Mouse (Mus musculus) CH12.LX (cell line): ENCODE results near the gene Nkx2-3.

ENCODE experiments used
- CHD1 ChIP-seq: IDR thresholded peaks from 2 replicates; pipeline ENCODE4 v1.6.1; 2012; ENCODE audit warnings: low read depth, low read length, improper control_type of control experiment, inconsistent platforms
- CTCF ChIP-seq, 2 experiments: IDR thresholded peaks in 1 of 2; conservative IDR thresholded peaks in 1 of 2; 2 replicates each; pipeline ENCODE4 v1.5.1; 2011 to 2012; ENCODE audit warnings: low read depth in 2 of 2, low read length in 2 of 2, improper control_type of control experiment in 1 of 2, inconsistent platforms in 1 of 2, mild to moderate bottlenecking in 1 of 2, moderate library complexity in 1 of 2
- E2F4 ChIP-seq: IDR thresholded peaks from 2 replicates; pipeline ENCODE4 v1.6.1; 2011; ENCODE audit warnings: low read depth, low read length, improper control_type of control experiment; ENCODE audit not compliant: insufficient replicate concordance
- HCFC1 ChIP-seq: IDR thresholded peaks from 2 replicates; pipeline ENCODE4 v1.6.1; 2012; ENCODE audit warnings: low read depth, mild to moderate bottlenecking, inconsistent platforms, low read length, improper control_type of control experiment
- JUND ChIP-seq: conservative IDR thresholded peaks from 2 replicates; pipeline ENCODE4 v1.6.1; 2011; ENCODE audit warnings: low read depth, low read length, improper control_type of control experiment
- KAT2A ChIP-seq: IDR thresholded peaks from 2 replicates; pipeline ENCODE4 v1.6.1; 2012; ENCODE audit warnings: low read length, improper control_type of control experiment, inconsistent platforms; ENCODE audit not compliant: insufficient replicate concordance
- MAX ChIP-seq: IDR thresholded peaks from 2 replicates; pipeline ENCODE4 v1.6.1; 2011; ENCODE audit warnings: low read length, improper control_type of control experiment
- MYC ChIP-seq: IDR thresholded peaks from 2 replicates; pipeline ENCODE4 v1.6.1; 2011; ENCODE audit warnings: low read depth, mild to moderate bottlenecking, improper control_type of control experiment, low read length
- POLR2A ChIP-seq: IDR thresholded peaks from 2 replicates; pipeline ENCODE4 v1.6.1; 2011; ENCODE audit warnings: low read depth, mild to moderate bottlenecking, improper control_type of control experiment, low read length
- TBP ChIP-seq: conservative IDR thresholded peaks from 2 replicates; pipeline ENCODE4 v1.6.1; 2011; ENCODE audit warnings: low read depth, low read length, improper control_type of control experiment
- ZC3H11A ChIP-seq: IDR thresholded peaks from 2 replicates; pipeline ENCODE4 v1.6.1; 2012; ENCODE audit warnings: low read depth, mild to moderate bottlenecking, inconsistent platforms, low read length, improper control_type of control experiment
- ZNF384 ChIP-seq: IDR thresholded peaks from 2 replicates; pipeline ENCODE4 v1.6.1; 2012; ENCODE audit warnings: low read depth, low read length, improper control_type of control experiment, inconsistent platforms

- TF ChIP-seq HCFC1, result no peak
- no peak for TF ChIP-seq TBP
- TF ChIP-seq KAT2A, result no peak
- TF ChIP-seq JUND, result no peak
- TF ChIP-seq CTCF (conservative IDR thresholded peaks at IDR 0.05 in 1 of 2, IDR thresholded peaks at IDR 0.05 in 1 of 2; ENCODE audit: low read depth in 2 of 2, low read length in 2 of 2), result no peak
- no peak for TF ChIP-seq POLR2A
- TF ChIP-seq ZNF384, result no peak
- no peak for TF ChIP-seq MAX
- no peak for TF ChIP-seq CHD1
- no peak for TF ChIP-seq MYC
- no peak for TF ChIP-seq E2F4
- no peak for TF ChIP-seq ZC3H11A
These were observed 4.1 kb upstream of the Nkx2-3 start for GRCm38 (mm10) chr19:43607842-43608680.
